Mouse (Mus musculus): ENCODE results near the gene Ercc2.

GRCm38 (mm10) chr7:19361720-19362119 is 20.1 kb upstream of the Ercc2 start:
- TF ChIP-seq CTCF (IDR thresholded peaks at IDR 0.05; ENCODE audit: extremely low read depth, insufficient read depth, low read length) = peak; percentile 52
- TF ChIP-seq POLR2A (IDR thresholded peaks at IDR 0.05; ENCODE audit: extremely low read depth, insufficient read depth, low read length) = no peak

Measured in cortical plate, adult 2 months (tissue).